Mouse (Mus musculus): ENCODE data around the gene Ubr2.

Gene Ubr2

GRCm38 (mm10) chr17:46920855-46921254, 89.5 kb downstream of the Ubr2 start:
- DNase-seq: no peak

- no peak for DNase-seq
These were observed 91.4 kb downstream of the Ubr2 start for GRCm38 (mm10) chr17:46918951-46919350.

- no peak for DNase-seq
These were observed 95.2 kb downstream of the Ubr2 start for GRCm38 (mm10) chr17:46915129-46915528.

GRCm38 (mm10) chr17:46912331-46912730, 98.0 kb downstream of the Ubr2 start:
- no peak for DNase-seq

- DNase-seq: no peak
These were observed 100.2 kb downstream of the Ubr2 start, which contains the start of gene Prph2 for GRCm38 (mm10) chr17:46910186-46910585. Gene Prph2, plus strand, starts transcription at chr17:46910459.

- DNase-seq: peak; percentile 71
These were observed 106.4 kb downstream of the Ubr2 start for GRCm38 (mm10) chr17:46903876-46904490.

- no peak for DNase-seq
These were observed 109.4 kb downstream of the Ubr2 start for GRCm38 (mm10) chr17:46900941-46901340.

- DNase-seq: no peak
These were observed 113.0 kb downstream of the Ubr2 start for GRCm38 (mm10) chr17:46897221-46897950.

- no peak for DNase-seq
These were observed 114.9 kb downstream of the Ubr2 start for GRCm38 (mm10) chr17:46895426-46895825.

- peak; percentile 38 for DNase-seq
These were observed 119.3 kb downstream of the Ubr2 start for GRCm38 (mm10) chr17:46890843-46891594.

- peak; percentile 98 for DNase-seq
These were observed 120.1 kb downstream of the Ubr2 start, which contains the start of gene Tbcc for GRCm38 (mm10) chr17:46890116-46890815. Gene Tbcc, plus strand, starts transcription at chr17:46890684.

- peak; percentile 79 for DNase-seq
These were observed 120.8 kb downstream of the Ubr2 start for GRCm38 (mm10) chr17:46889450-46890084.

GRCm38 (mm10) chr17:46888511-46889212, 121.7 kb downstream of the Ubr2 start:
- DNase-seq: no peak

- no peak for DNase-seq
These were observed 124.3 kb downstream of the Ubr2 start for GRCm38 (mm10) chr17:46885910-46886643.

- no peak for DNase-seq
These were observed 125.0 kb downstream of the Ubr2 start for GRCm38 (mm10) chr17:46885218-46885909.

- no peak for DNase-seq
These were observed 125.6 kb downstream of the Ubr2 start for GRCm38 (mm10) chr17:46884766-46885165.

- DNase-seq: no peak
These were observed 127.2 kb downstream of the Ubr2 start for GRCm38 (mm10) chr17:46883107-46883506.

- no peak for DNase-seq
These were observed 128.6 kb downstream of the Ubr2 start for GRCm38 (mm10) chr17:46881728-46882127.

- no peak for DNase-seq
These were observed 130.0 kb downstream of the Ubr2 start for GRCm38 (mm10) chr17:46880322-46880721.

GRCm38 (mm10) chr17:46879841-46880311, 130.5 kb downstream of the Ubr2 start:
- no peak for DNase-seq
